Mouse (Mus musculus): ENCODE data around the gene Adamts17.

GRCm38 (mm10) chr7:67112495-67113216 lies 273.1 kb downstream of the Adamts17 start:
- TF ChIP-seq CTCF (IDR thresholded peaks at IDR 0.05; ENCODE audit: borderline replicate concordance, extremely low read depth, insufficient read depth, insufficient read length) = no peak
- no peak for TF ChIP-seq POLR2A (IDR thresholded peaks at IDR 0.05; ENCODE audit: borderline replicate concordance, extremely low read depth, insufficient read depth, insufficient read length, poor library complexity, severe bottlenecking)

Measured in brain, embryonic 14.5 days (tissue).